Mouse (Mus musculus): ENCODE results near the gene Ypel5.

Gene Ypel5

GRCm38 (mm10) chr17:72836158-72837115, at the start of gene Ypel5:
TSS of gene Ypel5 (plus strand) at chr17:72836453.
- POLR2A ChIA-PET: interaction anchor here (0.6 to 2.1 kb wide), 30 partner anchors 10 to 1959 kb away, joined by 3 to 9 read pairs (median 3); partner anchors contain the start of genes Lbh (in 2 of the 4), Birc6 (in 1 of the 4) and Lclat1 (in 1 of the 4)
- CTCF ChIA-PET: interaction anchor here in 3 of 4 experiments (0.6 to 1.3 kb wide), 9 partner anchors 18 to 1487 kb away, joined by 3 to 5 read pairs (median 4); no protein-coding TSS in a partner anchor

- POLR2A ChIA-PET: no interaction called here
- CTCF ChIA-PET: interaction anchor here in 1 of 4 experiments (0.6 kb wide), 1 partner anchor 744 kb away, joined by 3 read pairs; no protein-coding TSS in a partner anchor
Observed at GRCm38 (mm10) chr17:72787886-72788436, 48.3 kb upstream of the Ypel5 start.

GRCm38 (mm10) chr17:72793278-72793677, 43.0 kb upstream of the Ypel5 start:
- ChIA-PET POLR2A (no interaction called here), CTCF (interaction anchor here in 2 of 4 experiments (0.6 to 0.7 kb wide), 3 partner anchors 10 to 58 kb away, joined by 3 read pairs; no protein-coding TSS in a partner anchor)

- ChIA-PET CTCF (no interaction called here), POLR2A (interaction anchor here in 1 of 4 experiments (0.6 kb wide), 1 partner anchor 1118 kb away, joined by 3 read pairs; no protein-coding TSS in a partner anchor)
Observed at GRCm38 (mm10) chr17:72794660-72795059, 41.6 kb upstream of the Ypel5 start.

GRCm38 (mm10) chr17:72795392-72796047, 40.7 kb upstream of the Ypel5 start:
- POLR2A ChIA-PET: interaction anchor here in 1 of 4 experiments (0.6 kb wide), 1 partner anchor 1119 kb away, joined by 3 read pairs; no protein-coding TSS in a partner anchor
- CTCF ChIA-PET: interaction anchor here (0.6 to 1.3 kb wide), 14 partner anchors 18 to 1364 kb away, joined by 3 to 9 read pairs (median 3); partner anchors contain the start of gene Ypel5 (in 1 of the 4)

- ChIA-PET CTCF (interaction anchor here in 3 of 4 experiments (0.6 to 1.7 kb wide), 7 partner anchors 15 to 1764 kb away, joined by 3 to 5 read pairs (median 3); no protein-coding TSS in a partner anchor), POLR2A (no interaction called here)
Observed at GRCm38 (mm10) chr17:72796506-72796905, 39.7 kb upstream of the Ypel5 start.

GRCm38 (mm10) chr17:72797867-72798266, 38.4 kb upstream of the Ypel5 start:
- POLR2A ChIA-PET: interaction anchor here in 1 of 4 experiments (1.8 kb wide), 1 partner anchor 38 kb away, joined by 8 read pairs; the partner anchor contains the start of gene Ypel5
- CTCF ChIA-PET: interaction anchor here (0.5 to 1.7 kb wide), 10 partner anchors 14 to 401 kb away, joined by 3 to 6 read pairs (median 4); partner anchors contain the start of genes Alk (in 1 of the 4) and Ypel5 (in 1 of the 4)

- ChIA-PET CTCF (interaction anchor here (0.6 to 0.8 kb wide), 7 partner anchors 18 to 784 kb away, joined by 3 to 17 read pairs (median 3); no protein-coding TSS in a partner anchor), POLR2A (interaction anchor here in 1 of 4 experiments (0.7 kb wide), 1 partner anchor 95 kb away, joined by 3 read pairs; no protein-coding TSS in a partner anchor)
Observed at GRCm38 (mm10) chr17:72809942-72810654, 26.2 kb upstream of the Ypel5 start.

- ChIA-PET CTCF (interaction anchor here (0.6 to 1.8 kb wide), 13 partner anchors 11 to 1125 kb away, joined by 3 to 7 read pairs (median 3); partner anchors contain the start of gene Ypel5 (in 1 of the 4)), POLR2A (interaction anchor here in 2 of 4 experiments (0.6 to 2.3 kb wide), 2 partner anchors 23 to 841 kb away, joined by 3 to 8 read pairs; partner anchors contain the start of gene Ypel5 (in 1 of the 2))
Observed at GRCm38 (mm10) chr17:72813419-72814315, 22.6 kb upstream of the Ypel5 start.

- CTCF ChIA-PET: interaction anchor here in 1 of 4 experiments (0.9 kb wide), 1 partner anchor 20 kb away, joined by 3 read pairs; no protein-coding TSS in a partner anchor
- POLR2A ChIA-PET: no interaction called here
Observed at GRCm38 (mm10) chr17:72817574-72817973, 18.7 kb upstream of the Ypel5 start.

GRCm38 (mm10) chr17:72819714-72820113, 16.5 kb upstream of the Ypel5 start:
- ChIA-PET POLR2A (interaction anchor here in 1 of 4 experiments (0.6 kb wide), 1 partner anchor 9 kb away, joined by 3 read pairs; no protein-coding TSS in a partner anchor), CTCF (no interaction called here)

GRCm38 (mm10) chr17:72820425-72820824, 15.8 kb upstream of the Ypel5 start:
- ChIA-PET POLR2A (no interaction called here), CTCF (interaction anchor here in 1 of 4 experiments (0.8 kb wide), 1 partner anchor 25 kb away, joined by 5 read pairs; no protein-coding TSS in a partner anchor)

- POLR2A ChIA-PET: no interaction called here
Observed at GRCm38 (mm10) chr17:72821923-72822322, 14.3 kb upstream of the Ypel5 start.

GRCm38 (mm10) chr17:72826916-72827534, 9.2 kb upstream of the Ypel5 start:
- POLR2A ChIA-PET: interaction anchor here in 2 of 4 experiments (1.1 to 1.5 kb wide), 2 partner anchors 9 to 11 kb away, joined by 3 to 6 read pairs; partner anchors contain the start of gene Ypel5 (in 1 of the 2)
- CTCF ChIA-PET: interaction anchor here in 1 of 4 experiments (0.6 kb wide), 2 partner anchors 182 to 347 kb away, joined by 3 read pairs; no protein-coding TSS in a partner anchor

More at GRCm38 (mm10) chr17:72821923-72822322, 14.3 kb upstream of the Ypel5 start:
- CTCF ChIA-PET: interaction anchor here in 1 of 4 experiments (0.6 kb wide), 1 partner anchor 38 kb away, joined by 6 read pairs; no protein-coding TSS in a partner anchor

GRCm38 (mm10) chr17:72828027-72828678, 8.1 kb upstream of the Ypel5 start:
- POLR2A ChIA-PET: interaction anchor here in 1 of 4 experiments (0.7 kb wide), 1 partner anchor 8 kb away, joined by 3 read pairs; no protein-coding TSS in a partner anchor
- CTCF ChIA-PET: interaction anchor here in 1 of 4 experiments (0.6 kb wide), 1 partner anchor 346 kb away, joined by 3 read pairs; no protein-coding TSS in a partner anchor

Data from embryonic stem cell, embryonic (primary cell).